Mouse (Mus musculus) E14TG2a.4 (cell line): Measurements from ENCODE around the gene Emp2.

Source experiments
- CTCF ChIP-seq: conservative IDR thresholded peaks from 2 replicates; pipeline ENCODE4 v1.5.1; 2014; ENCODE audit warnings: low read length
- NANOG ChIP-seq: IDR thresholded peaks from 2 replicates; pipeline ENCODE4 v1.6.1; 2014; ENCODE audit warnings: borderline replicate concordance, low read length, mixed read lengths
- POU5F1 ChIP-seq: IDR thresholded peaks from 2 replicates; pipeline ENCODE4 v1.6.1; 2014; ENCODE audit warnings: low read length, borderline replicate concordance

GRCm38 (mm10) chr16:10307351-10307750 lies 6.4 kb downstream of the Emp2 start:
- TF ChIP-seq CTCF (no peak), NANOG (no peak), POU5F1 (no peak)
